Mouse (Mus musculus) heart, embryonic 14.5 days (tissue): ENCODE data around the gene Tiprl. TPM values are rescaled to one million over a fixed set of nuclear protein-coding genes. Genes with fewer than 3 reads are reported as not detected.

ENCODE experiments used
- ATAC-seq: fragments of 200-750 bp; cut with Nextera tagmentation; 2 replicates; pipeline ENCODE4 v1.8.0; 2017; ENCODE audit warnings: low read depth, moderate TSS enrichment; ENCODE audit not compliant: insufficient number of reproducible peaks, insufficient read depth, low FRiP score
- H3K27ac ChIP-seq, 2 experiments: fragments of 200-500 bp in 1 of 2; fragments of 300-500 bp in 1 of 2; sonication (generic) in 1 of 2; replicated peaks in 1 of 2; 2 replicates each; pipeline ENCODE4 v1.5.1; 2012 to 2014; ENCODE audit warnings: low read depth in 2 of 2, low read length in 2 of 2, control low read depth in 1 of 2, mild to moderate bottlenecking in 1 of 2, mixed read lengths in 1 of 2; ENCODE audit not compliant: control insufficient read depth in 1 of 2, insufficient read depth in 1 of 2
- H3K27me3 ChIP-seq: fragments of 300-500 bp; sonication (generic); 2 replicates; pipeline ENCODE4 v1.6.1; 2014; ENCODE audit warnings: mild to moderate bottlenecking, low read length, control low read depth; ENCODE audit not compliant: control insufficient read depth, insufficient read depth
- H3K36me3 ChIP-seq: fragments of 300-500 bp; sonication (generic); 2 replicates; pipeline ENCODE4 v1.6.1; 2014; ENCODE audit warnings: mild to moderate bottlenecking, control low read depth, low read length, mixed read lengths; ENCODE audit not compliant: control insufficient read depth, insufficient read depth
- H3K4me1 ChIP-seq, 2 experiments: fragments of 200-500 bp in 1 of 2; fragments of 300-500 bp in 1 of 2; sonication (generic) in 1 of 2; 2 replicates each; pipeline ENCODE4 v1.6.1; 2012 to 2014; ENCODE audit warnings: low read length in 2 of 2, control low read depth in 1 of 2, mixed read lengths in 1 of 2; ENCODE audit not compliant: control insufficient read depth in 2 of 2, insufficient read depth in 2 of 2
- H3K4me2 ChIP-seq: fragments of 300-500 bp; sonication (generic); 2 replicates; pipeline ENCODE4 v1.6.1; 2014; ENCODE audit warnings: mild to moderate bottlenecking, low read length
- H3K4me3 ChIP-seq, 2 experiments: fragments of 200-500 bp in 1 of 2; fragments of 300-500 bp in 1 of 2; sonication (generic) in 1 of 2; 2 replicates each; pipeline ENCODE4 v1.5.1; 2012 to 2014; ENCODE audit warnings: low read length in 2 of 2, mild to moderate bottlenecking in 2 of 2, control low read depth in 1 of 2, low read depth in 1 of 2, moderate library complexity in 1 of 2; ENCODE audit not compliant: control insufficient read depth in 1 of 2, insufficient read depth in 1 of 2
- H3K9ac ChIP-seq: fragments of 300-500 bp; sonication (generic); 2 replicates; pipeline ENCODE4 v1.6.1; 2014; ENCODE audit warnings: mild to moderate bottlenecking, low read length
- H3K9me3 ChIP-seq: fragments of 300-500 bp; sonication (generic); 2 replicates; pipeline ENCODE4 v1.6.1; 2016; ENCODE audit warnings: low read length, control low read depth; ENCODE audit not compliant: control insufficient read depth
- WGBS: fragments of 180-500 bp; shearing (Covaris S2); extraction: QIAGEN DNeasy Blood & Tissue Kit; methylation state at CpG from one replicate; pipeline ENCODE4 v1.1.7; 2014; 5-methylcytosine and 5-hydroxymethylcytosine counted together
- polyA plus RNA-seq: library from polyadenylated mRNA; unstranded; fragments of >200 nt; fragmentation: Nextera tagmentation; extraction: Ambion mirVana; gene quantifications from 2 replicates; pipeline ENCODE4 v1.2.1, GENCODE M21; 2014

Gene Tiprl
- polyA plus RNA-seq, 1 experiment from 2014 or later = 89.7 TPM

GRCm38 (mm10) chr1:165174059-165174616 lies 62.7 kb downstream of the Tiprl start:
- Histone ChIP-seq H3K4me3 (no peak overlapping the region), H3K4me1 (no peaks in the 10 kb centered on the region), H3K36me3 (peaks cover 30% of the 10 kb centered on the region), H3K27ac (no peak overlapping the region), H3K27me3 (no peaks in the 10 kb centered on the region), H3K4me2 (no peak overlapping the region), H3K9me3 (no peaks in the 10 kb centered on the region), H3K9ac (no peak overlapping the region)
- WGBS = 70% methylated on average over 6 of the region's 9 CpGs
- no peak for ATAC-seq

DNA sequence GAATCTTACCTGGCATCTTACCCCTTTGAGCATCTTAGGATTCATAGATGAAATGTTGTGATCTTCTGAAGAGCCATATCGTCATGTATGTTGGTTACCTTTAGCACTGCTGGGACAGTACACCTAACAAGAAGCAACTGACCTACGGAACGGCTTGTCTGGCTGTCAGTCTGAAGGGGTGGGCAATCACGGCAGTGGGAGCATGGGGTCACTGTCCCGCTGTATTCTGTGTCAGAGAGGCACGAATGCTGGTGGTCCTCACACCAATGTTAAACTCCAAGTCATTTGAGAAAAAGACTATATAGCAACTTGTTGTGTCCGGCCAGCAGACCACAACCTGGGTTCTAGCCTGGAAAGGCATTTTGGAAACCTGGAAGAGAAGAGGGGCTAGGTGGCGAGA lies 65.5 kb downstream of the Tiprl start:
- WGBS = 77% methylated on average over 7 of the region's 8 CpGs
- no peaks in the 10 kb centered on the region for H3K4me1 ChIP-seq
- 0 out of 2 replicates have a peak, but pooled peaks cover 3% of the 10 kb centered on the region for H3K36me3 ChIP-seq
- H3K9me3 ChIP-seq = no peaks in the 10 kb centered on the region
- ATAC-seq = no peak
- H3K9ac ChIP-seq = no peak overlapping the region
- no peak overlapping the region for H3K4me2 ChIP-seq
- no peak overlapping the region for H3K27ac ChIP-seq
- H3K4me3 ChIP-seq = no peak overlapping the region
- H3K27me3 ChIP-seq = no peaks in the 10 kb centered on the region

DNA sequence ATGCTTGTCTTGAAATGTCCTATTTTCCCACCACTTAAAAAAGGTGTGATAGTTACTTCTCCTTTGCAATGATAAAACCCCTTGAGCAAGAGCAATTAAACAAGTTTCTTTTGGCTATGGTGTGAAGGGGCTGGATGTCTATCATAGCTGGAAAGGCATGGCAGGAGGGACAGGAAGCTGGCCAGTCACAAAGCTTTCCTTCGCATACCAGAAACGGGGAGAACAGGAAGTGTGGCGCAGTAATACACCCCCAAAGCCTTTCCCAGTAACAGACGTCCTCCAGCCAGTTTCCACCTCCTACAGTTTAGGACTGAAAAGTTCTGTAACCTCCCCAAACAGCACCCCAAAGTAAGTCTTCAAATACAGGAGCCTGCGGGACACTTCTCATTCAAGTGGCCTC lies 66.6 kb downstream of the Tiprl start:
- no peak overlapping the region for H3K4me2 ChIP-seq
- H3K27ac ChIP-seq = no peak overlapping the region
- no peaks in the 10 kb centered on the region for H3K4me1 ChIP-seq
- H3K9me3 ChIP-seq = 0 out of 2 replicates have a peak, but pooled peaks cover 3% of the 10 kb centered on the region
- no peak overlapping the region for H3K9ac ChIP-seq
- 65% methylated on average over 5 of the region's 5 CpGs for WGBS
- no peak for ATAC-seq
- H3K4me3 ChIP-seq = no peak overlapping the region
- no peaks in the 10 kb centered on the region for H3K36me3 ChIP-seq
- no peaks in the 10 kb centered on the region for H3K27me3 ChIP-seq

DNA sequence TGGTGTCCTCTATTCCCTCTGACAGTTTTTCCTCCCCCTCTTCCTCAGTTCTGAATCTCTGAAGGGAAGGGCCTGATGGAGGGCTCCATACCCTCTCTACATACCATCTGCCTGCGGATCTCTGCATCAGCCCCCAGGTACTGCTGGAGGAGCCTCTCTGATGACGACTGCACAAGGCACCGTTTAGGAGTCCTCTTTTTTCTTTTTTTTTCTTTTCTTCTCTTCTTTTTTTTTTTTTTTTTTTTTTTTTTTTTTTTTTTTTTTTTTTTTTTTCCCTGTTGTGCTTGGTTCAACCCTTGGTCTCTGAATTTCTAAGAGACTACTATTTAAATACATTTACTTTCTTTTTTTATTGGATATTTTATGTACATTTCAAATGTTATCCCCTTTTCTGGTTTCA lies 67.3 kb downstream of the Tiprl start:
- 73% methylated on average over 3 of the region's 3 CpGs for WGBS
- Histone ChIP-seq H3K4me2 (no peak overlapping the region), H3K9ac (no peak overlapping the region), H3K27ac (no peak overlapping the region), H3K27me3 (no peaks in the 10 kb centered on the region), H3K4me1 (no peaks in the 10 kb centered on the region), H3K4me3 (no peak overlapping the region), H3K9me3 (0 out of 2 replicates have a peak, but pooled peaks cover 3% of the 10 kb centered on the region), H3K36me3 (no peaks in the 10 kb centered on the region)
- no peak for ATAC-seq

DNA sequence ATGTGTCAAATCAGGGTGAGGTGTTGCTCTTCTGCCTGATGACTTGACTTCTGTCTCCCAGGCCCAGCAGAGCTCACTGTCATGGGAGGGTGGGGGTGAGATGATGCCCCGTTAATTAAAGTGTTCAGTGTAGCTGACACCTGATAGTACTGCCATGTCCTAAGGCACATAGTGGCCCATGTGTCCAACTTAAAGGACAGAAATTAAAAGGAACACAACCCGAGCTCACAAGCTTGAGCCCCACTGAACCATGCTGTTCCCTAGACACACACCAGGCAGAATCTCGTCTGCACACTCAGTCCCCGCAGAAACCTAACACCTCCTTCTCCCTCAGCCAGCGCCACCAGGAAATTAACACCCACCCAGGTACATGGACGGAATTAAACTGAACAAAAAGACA lies 71.9 kb downstream of the Tiprl start:
- H3K36me3 ChIP-seq = no peaks in the 10 kb centered on the region
- H3K4me1 ChIP-seq = no peaks in the 10 kb centered on the region
- no peak overlapping the region for H3K4me2 ChIP-seq
- H3K9me3 ChIP-seq = 0 out of 2 replicates have a peak, but pooled peaks cover 3% of the 10 kb centered on the region
- ATAC-seq = no peak
- no peak overlapping the region for H3K27ac ChIP-seq
- H3K9ac ChIP-seq = no peak overlapping the region
- no peaks in the 10 kb centered on the region for H3K27me3 ChIP-seq
- no peak overlapping the region for H3K4me3 ChIP-seq
- 84% methylated on average over 6 of the region's 6 CpGs for WGBS

Other genes starting within 250 kb of the Tiprl start
- gene Tbx19, start 76.2 kb downstream of the Tiprl start, polyA plus RNA-seq = not detected in 2 replicates
- gene Sft2d2, start 42.6 kb downstream of the Tiprl start, polyA plus RNA-seq = 27.1 and 27.8 TPM in 2 replicates
- gene Gpr161, start 58.8 kb upstream of the Tiprl start, polyA plus RNA-seq = 0.57 and 1.0 TPM in 2 replicates
- gene Dcaf6, start 223.5 kb upstream of the Tiprl start, polyA plus RNA-seq = 21.6 and 24.7 TPM in 2 replicates
- 311 and 319 TPM in 2 replicates for gene Mpc2, start 223.6 kb upstream of the Tiprl start, polyA plus RNA-seq
- 0.09 and 0.23 TPM in 2 replicates for gene Adcy10, start 248.2 kb upstream of the Tiprl start, polyA plus RNA-seq